Mouse (Mus musculus): ENCODE results near the gene Xirp1.
"Not testable (repeated sequence)": the region's sequence is repeated elsewhere in the genome, so short reads cannot be mapped to it uniquely, and the experiment has no call there.

Xirp1 gene

GRCm38 (mm10) chr9:120020285-120020890 lies 3.0 kb downstream of the Xirp1 start:
- DNase-seq (ENCODE audit: low spot score): peak; percentile 56

DNA sequence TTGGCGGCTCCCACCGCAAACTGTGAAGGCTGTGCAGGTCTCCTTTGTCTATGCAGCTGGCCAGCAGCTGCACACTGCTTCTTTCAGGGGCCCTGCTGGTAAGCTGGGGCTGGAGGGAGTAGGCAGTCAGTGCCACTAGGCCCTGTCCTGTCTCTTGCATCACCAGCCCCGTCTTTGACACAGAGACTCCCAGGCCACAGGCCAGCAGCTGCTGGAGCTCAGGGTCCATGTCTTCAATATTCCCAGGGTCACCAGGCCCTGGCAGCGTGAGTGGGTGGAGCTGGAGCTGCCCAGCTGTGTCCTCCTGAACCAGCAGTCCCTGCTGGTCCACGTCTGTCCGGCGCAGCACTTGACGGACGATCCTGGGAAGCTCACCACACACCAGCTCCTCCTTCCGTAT lies 6.4 kb downstream of the Xirp1 start:
- no peak for DNase-seq (ENCODE audit: low spot score)

- DNase-seq (ENCODE audit: low spot score): no peak
These were observed 8.6 kb downstream of the Xirp1 start for GRCm38 (mm10) chr9:120014828-120015227.

DNA sequence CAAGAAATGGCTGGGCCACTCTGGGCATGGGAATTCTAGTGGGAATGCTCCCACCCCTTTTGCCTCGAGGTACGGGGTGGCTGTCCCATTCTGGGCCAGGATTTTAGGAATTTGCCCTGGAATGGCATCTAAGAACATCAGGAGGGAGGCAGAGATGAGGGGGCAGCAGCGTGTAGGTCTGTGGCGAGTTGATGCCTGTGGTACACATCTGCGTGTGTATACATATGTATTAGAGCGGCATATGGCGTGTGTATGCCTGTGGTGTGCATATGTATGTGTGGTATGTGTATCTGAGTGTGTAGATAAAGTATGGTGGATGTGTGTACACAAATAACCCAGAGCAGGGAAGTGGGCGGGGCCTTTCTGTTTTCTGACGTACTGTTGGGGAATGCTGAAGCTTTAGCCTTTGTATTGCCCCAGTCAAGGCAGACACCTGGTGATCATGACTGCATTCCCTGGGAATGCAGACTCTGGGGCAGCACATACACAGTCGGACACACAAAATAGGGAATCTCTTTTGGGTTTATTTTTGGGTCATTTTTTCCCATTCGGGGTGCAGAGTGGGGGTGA lies 10.1 kb downstream of the Xirp1 start:
- no peak for DNase-seq (ENCODE audit: low spot score)

GRCm38 (mm10) chr9:120012781-120013180 lies 10.6 kb downstream of the Xirp1 start:
- DNase-seq (ENCODE audit: low spot score): no peak

DNA sequence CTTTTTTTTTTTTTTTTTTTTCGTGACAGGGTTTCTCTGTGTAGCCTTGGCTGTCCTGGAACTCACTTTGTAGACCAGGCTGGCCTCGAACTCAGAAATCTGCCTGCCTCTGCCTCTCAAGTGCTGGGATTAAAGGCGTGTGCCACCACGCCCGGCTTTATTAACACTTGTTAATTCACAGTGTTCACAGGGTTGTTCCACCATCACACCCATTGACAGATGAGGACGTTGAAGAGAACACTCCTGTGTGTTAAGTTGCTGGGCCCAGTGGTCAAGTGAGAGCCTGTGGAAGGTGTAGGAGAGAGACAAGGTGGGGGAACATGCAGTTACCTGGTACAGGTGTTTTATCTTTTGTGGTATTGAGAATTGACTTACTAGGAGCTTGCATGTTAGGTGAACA lies 11.2 kb downstream of the Xirp1 start:
- not testable (repeated sequence) for DNase-seq (ENCODE audit: low spot score)

DNA sequence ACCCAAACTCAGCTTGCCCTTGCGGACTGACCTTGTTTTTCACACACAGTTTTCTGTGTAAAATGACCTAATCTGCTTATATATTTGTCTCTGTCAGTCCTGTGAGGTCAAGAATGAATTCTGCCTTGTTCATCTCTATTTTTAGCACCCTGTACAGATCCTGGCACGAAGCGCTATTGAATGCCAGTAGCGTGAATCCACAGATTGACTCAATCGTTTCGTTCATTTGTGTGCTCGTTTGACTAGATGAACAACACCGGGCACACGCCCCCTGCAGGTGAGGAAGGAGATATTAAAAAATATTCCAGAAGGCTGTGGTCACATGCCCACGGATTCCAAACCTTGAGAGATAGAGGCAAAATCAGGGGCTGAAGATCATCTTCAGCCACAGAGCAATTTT lies 11.9 kb downstream of the Xirp1 start:
- DNase-seq (ENCODE audit: low spot score): no peak

GRCm38 (mm10) chr9:120010781-120011511 lies 12.5 kb downstream of the Xirp1 start:
- DNase-seq (ENCODE audit: low spot score): peak; percentile 95

DNA sequence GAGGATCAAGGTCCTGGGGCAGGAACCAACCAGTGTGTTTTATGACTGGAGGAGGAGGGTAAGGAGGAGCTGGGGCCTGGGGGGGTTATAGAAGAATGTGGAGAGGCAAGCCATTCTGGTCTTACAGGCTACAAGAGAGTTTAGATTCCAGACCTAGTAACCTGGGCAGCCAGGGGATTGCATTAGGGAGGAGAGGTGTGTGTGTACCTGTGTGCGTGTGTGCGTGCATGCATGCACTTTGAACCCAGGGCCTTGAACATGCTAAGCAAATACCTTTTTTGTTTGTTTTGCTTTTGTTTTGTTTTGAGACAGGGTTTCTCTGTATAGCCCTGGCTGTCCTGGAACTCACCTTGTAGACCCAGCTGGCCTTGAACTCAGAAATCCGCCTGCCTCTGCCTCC lies 13.5 kb downstream of the Xirp1 start:
- DNase-seq (ENCODE audit: low spot score): no peak

DNA sequence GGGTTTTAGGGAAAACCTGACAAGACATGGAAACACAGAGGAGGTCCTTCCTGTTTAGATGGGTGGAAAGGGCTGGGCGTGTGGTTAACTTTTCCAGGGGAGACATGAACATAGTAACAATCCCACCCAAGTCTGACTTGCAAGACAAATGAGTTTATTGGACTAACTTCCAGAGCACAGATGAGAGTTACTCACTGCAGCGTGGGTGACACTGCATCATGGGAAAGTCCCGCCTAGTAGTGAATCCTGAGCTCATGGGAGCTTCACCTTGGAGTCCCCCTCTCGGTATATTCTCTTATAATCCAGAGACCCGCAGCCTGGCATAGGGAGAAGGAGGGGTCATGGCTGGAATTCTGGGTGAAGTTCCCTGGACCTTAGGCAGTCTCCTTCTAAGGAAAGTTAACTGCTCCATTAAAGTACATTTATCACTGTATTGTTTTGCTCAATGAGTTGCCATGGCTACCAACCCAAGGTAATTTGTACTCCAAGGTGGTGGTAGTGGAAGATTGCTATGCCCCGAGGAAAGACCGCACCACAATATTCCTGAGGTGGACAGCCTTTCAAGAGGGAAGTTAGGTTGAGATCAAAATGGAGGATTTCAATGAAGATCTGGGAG lies 14.1 kb downstream of the Xirp1 start:
- no peak for DNase-seq (ENCODE audit: low spot score)

- no peak for DNase-seq (ENCODE audit: low spot score)
These were observed 15.6 kb downstream of the Xirp1 start for GRCm38 (mm10) chr9:120007833-120008232.

DNA sequence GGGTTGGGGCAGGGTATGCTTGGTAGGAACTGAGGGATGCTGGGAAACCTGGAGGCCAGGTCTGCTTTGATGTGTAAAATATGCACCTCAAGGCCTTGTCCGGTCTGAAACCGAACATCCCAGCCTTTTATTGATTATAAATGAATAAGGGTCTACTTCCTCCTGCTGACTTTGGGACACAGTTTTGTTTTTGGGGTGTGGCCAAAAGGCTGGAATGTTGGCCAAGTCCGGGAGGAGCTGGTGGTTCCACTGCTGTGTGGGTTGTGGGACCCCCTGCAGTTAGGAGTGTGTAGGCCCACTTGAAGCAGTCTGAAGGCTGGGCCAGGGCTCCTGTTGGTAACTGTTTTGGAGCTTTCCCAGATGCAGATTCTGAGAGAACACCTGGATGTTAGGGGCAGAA lies 17.5 kb downstream of the Xirp1 start:
- DNase-seq (ENCODE audit: low spot score): no peak

- no peak for DNase-seq (ENCODE audit: low spot score)
These were observed 20.5 kb downstream of the Xirp1 start for GRCm38 (mm10) chr9:120002893-120003292.

DNA sequence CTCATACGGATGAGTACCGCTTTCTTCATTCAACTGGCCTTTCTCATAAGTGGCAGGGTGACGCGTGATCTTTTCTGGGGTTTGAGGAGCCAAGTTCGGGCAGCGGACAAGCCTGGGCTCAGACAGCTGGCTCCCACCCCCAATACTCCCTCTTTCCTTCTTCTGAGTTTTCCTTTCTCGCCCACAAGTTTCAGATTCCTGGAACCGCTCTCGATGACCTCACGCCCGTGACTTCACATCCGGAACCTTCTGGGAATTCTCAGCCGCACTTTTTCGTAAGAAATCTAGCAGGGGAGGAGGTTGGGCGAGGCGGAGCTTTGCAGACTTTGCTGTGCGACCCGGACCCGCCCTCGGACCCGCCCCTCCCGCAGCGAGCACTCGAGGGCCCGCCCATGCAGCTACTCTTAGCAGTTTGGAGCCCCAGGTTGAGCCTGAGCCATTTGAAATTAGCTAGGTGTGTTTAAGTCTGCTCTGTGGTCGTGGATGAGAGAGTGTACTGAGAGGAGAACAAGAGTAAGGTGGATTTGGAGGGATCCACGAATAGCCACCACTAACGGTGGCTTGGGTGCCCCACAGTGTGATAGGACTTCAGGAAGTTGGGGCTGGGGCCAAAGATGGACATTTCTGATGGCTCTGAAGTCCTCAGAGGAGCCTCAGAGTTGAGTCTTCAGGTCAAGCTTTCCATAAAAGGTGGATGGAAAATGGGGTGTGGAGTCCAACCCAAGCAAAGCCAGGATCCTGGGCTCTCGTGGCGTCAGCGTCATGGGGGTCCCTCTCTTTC lies 21.3 kb downstream of the Xirp1 start:
- peak; percentile 71 for DNase-seq (ENCODE audit: low spot score)

GRCm38 (mm10) chr9:120000761-120001160 lies 22.6 kb downstream of the Xirp1 start:
- DNase-seq (ENCODE audit: low spot score): no peak

DNA sequence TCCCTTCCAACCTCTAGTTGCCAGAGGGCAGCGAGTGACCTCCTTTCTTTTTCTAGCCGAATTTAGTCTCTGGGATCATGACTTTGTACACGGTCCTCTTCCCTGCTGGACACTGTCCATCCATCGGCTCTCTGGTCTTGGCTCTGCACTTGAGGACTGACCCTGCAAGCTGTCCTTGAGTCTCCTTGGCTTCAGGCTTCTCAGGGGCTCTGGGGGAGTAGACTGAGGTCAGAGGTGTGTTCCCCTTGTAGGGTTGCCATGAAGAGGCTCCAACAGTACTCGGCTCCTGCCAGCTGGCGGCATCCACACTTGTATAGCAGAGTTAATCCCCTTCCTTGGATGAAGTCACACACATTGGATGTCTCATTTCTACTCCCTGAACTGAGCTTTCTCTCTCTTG lies 23.8 kb downstream of the Xirp1 start:
- no peak for DNase-seq (ENCODE audit: low spot score)

DNA sequence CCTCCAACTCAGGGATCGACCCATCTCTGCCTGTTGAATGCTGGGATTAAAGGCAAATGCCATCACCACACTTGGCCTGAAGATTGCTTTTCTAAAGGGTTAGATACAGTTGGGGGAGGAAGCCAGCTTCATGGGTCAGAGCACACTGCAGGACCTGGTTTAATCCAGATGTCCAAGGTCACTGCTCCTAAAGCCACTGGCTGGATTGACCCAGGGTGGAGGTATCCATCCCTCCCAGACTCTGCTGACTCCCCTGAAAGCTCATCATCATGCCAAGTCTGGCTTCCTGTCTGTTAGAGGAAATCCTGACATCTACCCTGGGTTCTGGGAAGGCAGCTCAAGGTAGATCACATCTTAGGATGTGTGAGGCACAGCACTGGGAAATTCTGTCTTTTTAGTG lies 24.6 kb downstream of the Xirp1 start:
- DNase-seq (ENCODE audit: low spot score): no peak

DNA sequence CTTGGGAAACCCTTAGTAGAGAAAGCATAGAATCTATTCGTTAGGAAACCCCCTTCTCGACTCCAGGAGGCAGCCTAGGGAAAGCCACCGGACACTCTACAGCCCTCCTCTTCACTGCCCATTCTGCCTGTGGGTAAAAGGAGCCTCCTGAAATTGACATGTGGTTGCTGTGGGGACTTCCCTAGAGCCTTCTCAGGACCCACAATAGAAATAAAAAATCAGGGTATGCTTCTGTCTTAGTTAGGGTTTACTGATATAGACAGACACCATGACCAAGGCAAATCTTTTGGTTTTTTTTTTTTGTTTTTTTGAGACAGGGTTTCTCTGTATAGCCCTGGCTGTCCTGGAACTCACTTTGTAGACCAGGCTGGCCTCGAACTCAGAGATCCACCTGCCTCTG lies 27.3 kb downstream of the Xirp1 start:
- DNase-seq (ENCODE audit: low spot score): no peak

DNA sequence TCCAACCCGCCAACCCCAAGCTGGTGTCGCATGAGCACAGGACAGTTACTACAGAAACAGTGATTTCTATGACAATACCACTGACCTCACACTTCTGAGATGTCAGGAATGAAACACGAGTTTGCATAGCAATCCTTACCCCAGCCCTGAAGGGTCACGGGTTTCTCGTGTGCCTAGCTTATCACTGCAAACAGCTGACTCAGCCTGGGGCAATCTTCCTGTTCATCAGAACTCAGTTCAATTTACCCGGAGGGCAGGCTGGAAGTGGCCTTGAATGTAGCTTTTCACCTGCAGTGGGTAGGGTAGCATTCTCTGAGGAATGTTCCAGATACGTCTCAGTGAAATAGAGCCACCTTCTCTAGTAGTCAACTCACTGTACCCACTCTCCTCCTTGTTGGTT lies 29.2 kb downstream of the Xirp1 start:
- DNase-seq (ENCODE audit: low spot score): no peak

GRCm38 (mm10) chr9:119993092-119993844 lies 30.1 kb downstream of the Xirp1 start:
- DNase-seq (ENCODE audit: low spot score): no peak

DNA sequence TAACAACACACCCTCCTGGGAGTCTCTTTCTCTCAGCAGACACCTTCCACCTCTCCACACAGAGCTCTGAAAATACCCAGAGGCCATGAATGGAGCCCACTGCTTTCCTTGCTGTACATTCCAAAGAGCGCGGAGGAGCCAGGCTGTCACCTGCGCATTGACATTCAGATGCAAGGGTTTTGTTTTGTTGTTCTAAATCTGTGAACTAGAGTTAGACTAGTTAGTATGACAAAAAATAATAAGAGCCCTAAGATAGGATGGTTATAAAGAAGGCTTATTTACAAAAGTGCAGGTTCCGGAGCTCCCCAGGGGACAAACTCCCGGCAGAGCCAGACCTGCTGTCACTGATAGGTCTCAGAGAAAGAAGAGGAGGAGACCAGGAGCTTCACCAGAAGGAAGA lies 32.1 kb downstream of the Xirp1 start:
- no peak for DNase-seq (ENCODE audit: low spot score)

GRCm38 (mm10) chr9:119988304-119988703 lies 35.1 kb downstream of the Xirp1 start:
- no peak for DNase-seq (ENCODE audit: low spot score)
